Mouse (Mus musculus): ENCODE results near the gene Tekt4.

Tekt4 gene

DNA sequence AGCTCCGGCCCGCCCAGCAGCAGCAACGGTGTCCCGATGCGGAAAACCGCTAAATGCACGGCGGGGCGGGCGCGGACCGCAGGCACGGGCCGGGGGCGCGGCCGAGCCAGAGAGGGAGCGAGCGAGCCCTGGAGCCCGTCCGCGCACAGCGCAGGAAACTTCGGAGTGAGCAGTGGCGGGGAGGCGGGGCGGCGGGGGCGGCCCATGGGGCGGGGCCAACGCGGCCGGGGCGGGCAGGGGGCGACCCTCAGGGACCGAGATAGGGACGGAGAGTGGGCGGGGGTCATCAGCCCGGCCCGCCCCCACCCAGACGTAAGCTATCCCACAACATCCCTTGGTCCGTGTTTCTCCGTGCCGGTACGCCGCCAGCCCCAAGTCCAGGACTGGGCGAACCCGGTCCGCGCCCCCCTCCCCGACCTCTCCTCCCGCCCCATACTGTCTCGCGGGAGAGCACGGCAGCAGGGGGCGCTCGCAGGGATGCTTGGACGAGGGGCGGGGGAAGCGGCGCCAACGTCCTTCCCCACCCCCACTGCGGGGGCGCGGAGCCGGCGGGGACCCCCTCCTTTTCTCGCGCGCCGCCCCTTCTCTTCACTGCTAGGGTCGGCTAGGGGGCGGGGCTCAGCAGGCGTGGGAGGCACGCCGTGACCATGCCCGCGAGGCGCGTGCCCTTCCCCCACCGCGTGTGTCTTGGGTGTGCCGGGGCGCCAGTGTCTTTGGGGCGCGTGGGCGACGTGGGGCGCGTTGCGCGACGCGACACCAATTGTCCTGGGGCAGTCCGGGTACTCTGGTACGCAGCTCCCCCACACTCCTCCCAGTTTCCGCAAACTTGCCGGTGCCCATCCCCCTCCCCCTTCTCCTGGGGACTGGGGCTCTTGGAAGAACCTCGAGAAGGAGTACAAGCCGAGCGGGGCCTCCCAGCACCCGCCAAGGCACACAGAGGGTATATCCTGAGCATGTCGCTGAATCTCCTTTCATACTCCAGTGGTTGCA lies 20.5 kb upstream of the Tekt4 start, which contains the start of gene Cacna1h:
Cacna1h (minus strand) TSS at position 167 of the 990 bp plus-strand sequence.
- DNase-seq, result peak; percentile 6

- no peak for DNase-seq
Observed at GRCm38 (mm10) chr17:25441417-25441816, 13.0 kb upstream of the Tekt4 start.

GRCm38 (mm10) chr17:25442889-25443288 lies 11.5 kb upstream of the Tekt4 start:
- DNase-seq, result no peak

GRCm38 (mm10) chr17:25445074-25445473 lies 9.3 kb upstream of the Tekt4 start:
- DNase-seq, result no peak

GRCm38 (mm10) chr17:25445841-25446240 lies 8.6 kb upstream of the Tekt4 start:
- DNase-seq, result no peak

DNA sequence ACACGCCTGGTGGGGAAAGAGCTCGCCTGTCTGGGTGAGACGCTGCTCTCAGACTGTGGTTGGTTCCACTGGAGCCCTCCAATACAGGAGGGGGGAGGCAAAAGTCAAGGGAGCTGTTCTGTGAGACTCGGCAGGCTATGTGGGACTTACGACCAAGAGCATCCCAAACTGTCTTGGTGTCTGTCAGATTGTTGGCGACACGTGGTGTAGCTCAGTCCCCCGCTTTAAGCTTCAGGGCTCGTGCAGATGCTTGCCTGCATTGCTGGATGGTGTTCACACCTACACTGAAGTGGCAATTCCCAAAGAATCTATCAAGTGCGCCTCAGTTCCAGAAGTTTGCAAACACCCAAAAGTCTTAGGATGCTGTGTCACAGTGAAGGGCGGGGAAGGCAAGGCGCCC lies 6.5 kb upstream of the Tekt4 start:
- DNase-seq, result no peak

DNA sequence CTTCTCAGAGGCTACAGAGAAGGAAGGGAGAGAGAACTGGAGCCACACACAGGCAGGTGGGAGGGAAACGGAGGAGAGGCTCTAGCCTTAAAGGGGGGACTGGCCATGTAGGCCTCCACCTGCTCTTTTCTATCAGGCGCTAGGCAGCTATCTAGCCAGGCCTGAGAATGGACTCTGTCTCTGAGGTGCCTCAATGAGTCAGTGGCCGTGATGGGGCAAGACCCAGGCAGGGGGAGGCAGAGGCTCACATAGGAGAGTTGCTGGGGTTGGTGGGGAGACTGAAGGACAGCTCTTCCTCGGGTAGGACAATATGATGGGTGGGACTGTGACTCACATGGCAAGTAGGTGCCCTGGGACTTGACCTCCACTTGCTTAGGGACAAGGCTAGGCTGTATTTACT lies 4.1 kb upstream of the Tekt4 start:
- no peak for DNase-seq

- no peak for DNase-seq
Observed at GRCm38 (mm10) chr17:25452246-25452965, 2.0 kb upstream of the Tekt4 start.

DNA sequence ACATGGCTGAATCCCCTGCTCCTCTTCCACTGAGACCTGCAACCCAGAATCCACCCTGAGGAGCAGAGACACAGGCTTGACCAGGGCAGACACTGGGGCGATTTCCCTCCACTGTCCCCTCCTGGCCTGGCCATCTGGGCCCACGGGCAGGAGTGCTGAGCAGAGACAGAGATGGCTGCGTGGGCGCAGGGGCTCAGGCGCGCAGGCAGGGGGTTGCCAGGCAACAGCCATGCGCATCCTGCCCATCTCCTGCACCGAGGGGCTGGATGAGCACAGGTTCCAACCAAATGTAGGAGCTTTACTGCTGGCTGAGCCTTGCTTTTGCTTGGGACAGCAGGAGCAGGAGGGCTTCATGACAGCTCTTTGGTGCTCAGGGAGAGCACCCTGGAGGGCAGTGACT lies 2.1 kb downstream of the Tekt4 start:
- DNase-seq, result no peak

- no peak for DNase-seq
Observed at GRCm38 (mm10) chr17:25462236-25462875, 7.9 kb downstream of the Tekt4 start.

- DNase-seq, result no peak
Observed at GRCm38 (mm10) chr17:25463326-25463945, 9.0 kb downstream of the Tekt4 start.

- no peak for DNase-seq
Observed at GRCm38 (mm10) chr17:25464091-25464490, 9.7 kb downstream of the Tekt4 start.

DNA sequence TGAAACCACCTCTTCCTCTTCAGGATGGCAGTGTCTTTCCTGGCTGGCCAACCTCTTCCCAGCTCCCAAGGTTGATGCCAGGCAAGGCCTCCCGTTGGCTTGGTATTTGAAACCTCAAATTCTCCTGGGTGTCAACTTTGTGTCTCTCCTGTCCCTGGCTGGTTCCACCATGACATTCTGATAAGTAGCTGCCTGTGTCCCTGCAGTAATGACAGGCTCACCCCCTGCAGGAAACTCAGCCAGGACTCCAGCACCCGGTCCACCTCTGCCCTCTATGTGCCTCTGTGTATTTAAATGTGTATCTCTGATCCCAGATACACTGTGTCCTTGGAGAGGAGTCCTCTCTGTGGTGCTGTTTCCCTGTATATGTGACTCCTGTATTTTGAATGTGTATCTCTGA lies 11.8 kb downstream of the Tekt4 start:
- no peak for DNase-seq

GRCm38 (mm10) chr17:25467781-25468180 lies 13.4 kb downstream of the Tekt4 start:
- DNase-seq, result peak; percentile 34

GRCm38 (mm10) chr17:25468301-25468700 lies 13.9 kb downstream of the Tekt4 start:
- no peak for DNase-seq

GRCm38 (mm10) chr17:25469798-25470197 lies 15.4 kb downstream of the Tekt4 start:
- DNase-seq, result peak; percentile 77

- peak; percentile 72 for DNase-seq
Observed at GRCm38 (mm10) chr17:25471418-25471817, 17.0 kb downstream of the Tekt4 start.

DNA sequence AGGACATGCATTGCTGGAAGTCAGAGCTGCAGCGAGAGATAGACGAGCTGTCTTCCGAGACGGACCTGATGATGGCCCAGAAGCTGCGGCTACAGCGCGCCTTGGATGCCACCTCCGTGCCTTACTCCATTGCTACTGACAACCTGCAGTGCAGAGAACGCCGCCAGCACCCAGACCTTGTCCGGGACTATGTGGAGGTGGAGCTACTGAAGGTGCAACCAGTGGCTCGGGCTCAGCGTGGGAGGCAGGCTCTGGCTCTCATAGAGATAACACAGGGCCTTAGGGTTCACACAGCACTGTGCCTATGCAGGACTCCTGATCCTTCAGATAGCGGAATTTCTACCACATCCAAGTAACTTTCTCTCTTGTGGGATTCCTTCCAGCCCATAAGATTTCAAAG lies 17.6 kb downstream of the Tekt4 start:
- peak; percentile 12 for DNase-seq

GRCm38 (mm10) chr17:25474330-25475077 lies 20.1 kb downstream of the Tekt4 start:
- peak; percentile 84 for DNase-seq

DNA sequence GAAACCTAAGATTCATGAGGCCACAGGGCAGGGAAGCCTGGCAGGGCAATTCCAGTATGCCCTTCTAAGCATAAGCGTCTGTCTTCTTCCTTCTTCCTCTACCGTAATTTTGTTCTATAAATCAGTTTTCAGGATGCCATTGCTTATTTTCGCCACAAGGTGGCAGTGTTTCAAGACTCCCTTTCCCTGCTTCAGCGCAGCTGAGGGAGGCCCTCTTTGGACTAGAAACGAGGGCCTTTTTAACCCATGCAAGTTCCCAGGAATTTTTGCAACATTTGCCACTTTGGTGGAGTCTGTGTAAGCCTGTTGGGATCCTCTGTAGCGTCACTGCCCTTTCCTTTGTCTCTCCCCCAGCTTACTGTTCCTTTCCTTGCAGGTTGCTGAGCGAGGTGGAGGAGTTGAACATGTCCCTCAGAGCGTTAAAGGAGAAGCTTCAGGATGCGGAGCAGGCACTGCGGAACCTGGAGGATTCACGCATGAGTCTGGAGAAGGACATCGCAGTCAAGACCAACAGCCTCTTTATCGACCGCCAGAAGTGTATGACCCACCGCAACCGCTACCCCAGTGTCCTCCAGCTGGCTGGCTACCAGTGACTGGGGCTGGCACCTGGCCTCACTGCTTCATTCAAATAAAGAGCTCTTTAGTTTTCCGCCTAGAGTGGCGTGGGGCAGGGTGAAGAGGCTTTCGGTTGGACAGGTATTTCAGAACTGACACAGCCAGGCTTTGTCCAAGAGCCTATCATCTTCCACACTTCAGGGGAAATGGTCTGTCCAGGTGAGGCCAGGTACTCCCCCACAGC lies 21.7 kb downstream of the Tekt4 start:
- peak; percentile 67 for DNase-seq

GRCm38 (mm10) chr17:25480152-25480551 lies 25.7 kb downstream of the Tekt4 start:
- DNase-seq, result no peak
